Mouse (Mus musculus) lung, postnatal 0 days (tissue): ENCODE data around the gene Tmem202.

Source experiments
- CTCF ChIP-seq: IDR thresholded peaks from 2 replicates; pipeline ENCODE4 v1.5.1; 2016; ENCODE audit warnings: antibody characterized with exemption, mild to moderate bottlenecking
- EP300 ChIP-seq: IDR thresholded peaks from 2 replicates; pipeline ENCODE4 v1.6.1; 2016; ENCODE audit warnings: antibody characterized with exemption, mild to moderate bottlenecking, control low read depth

DNA sequence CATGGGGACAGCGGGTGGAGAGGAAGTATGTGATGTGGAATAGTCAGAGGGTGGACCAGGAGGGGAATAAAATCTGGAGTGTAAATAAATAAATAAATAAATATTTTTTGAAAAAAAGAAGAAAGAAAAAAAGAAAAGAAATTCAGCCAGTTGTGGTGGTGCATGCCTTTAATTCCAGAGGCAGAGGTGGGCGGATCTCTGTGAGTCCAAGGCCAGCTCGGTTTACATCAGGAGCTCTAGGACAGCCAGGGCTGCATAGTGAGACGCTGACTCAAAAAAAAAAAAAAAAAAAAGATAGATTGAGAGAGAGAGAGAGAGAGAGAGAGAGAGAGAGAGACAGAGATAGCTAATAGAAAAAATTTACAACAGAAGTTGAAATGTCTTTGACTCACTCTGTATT lies 27.3 kb downstream of the Tmem202 start:
- TF ChIP-seq CTCF (no peak), EP300 (no peak)
